Mouse (Mus musculus): ENCODE data around the gene 2610528J11Rik. TPM values are rescaled to one million over a fixed set of nuclear protein-coding genes. Genes with fewer than 3 reads are reported as not detected.

2610528J11Rik gene
- total RNA-seq, 2 experiments from 2014 or later = not detected

GRCm38 (mm10) chr4:118542510-118543157 lies 15.8 kb downstream of the 2610528J11Rik start:
- peak in 1 of 2 experiments; percentile 10 for DNase-seq

GRCm38 (mm10) chr4:118543158-118543530 lies 16.3 kb downstream of the 2610528J11Rik start:
- DNase-seq = peak; percentile 25 to 31

GRCm38 (mm10) chr4:118543592-118544260 lies 16.9 kb downstream of the 2610528J11Rik start, which contains the start of gene Tmem125:
Gene Tmem125 (minus strand): TSS chr4:118544044.
- DNase-seq = peak; percentile 45 to 54

GRCm38 (mm10) chr4:118544441-118545127 lies 17.8 kb downstream of the 2610528J11Rik start:
- no peak for DNase-seq

- DNase-seq = peak; percentile 61 to 71
These were observed 20.8 kb downstream of the 2610528J11Rik start for GRCm38 (mm10) chr4:118547424-118548129.

- peak; percentile 18 to 27 for DNase-seq
These were observed 21.3 kb downstream of the 2610528J11Rik start for GRCm38 (mm10) chr4:118548130-118548480.

GRCm38 (mm10) chr4:118553039-118553649 lies 26.3 kb downstream of the 2610528J11Rik start:
- no peak for DNase-seq

- DNase-seq = no peak
These were observed 37.5 kb downstream of the 2610528J11Rik start for GRCm38 (mm10) chr4:118564062-118564925.

GRCm38 (mm10) chr4:118564926-118565279 lies 38.1 kb downstream of the 2610528J11Rik start:
- DNase-seq = no peak

GRCm38 (mm10) chr4:118566161-118566676 lies 39.4 kb downstream of the 2610528J11Rik start:
- DNase-seq = peak; percentile 53 to 68

GRCm38 (mm10) chr4:118568709-118569108 lies 41.9 kb downstream of the 2610528J11Rik start:
- DNase-seq = peak; percentile 30 to 50

- no peak for DNase-seq
These were observed 42.5 kb downstream of the 2610528J11Rik start for GRCm38 (mm10) chr4:118569320-118569719.

- DNase-seq = no peak
These were observed 44.6 kb downstream of the 2610528J11Rik start for GRCm38 (mm10) chr4:118571441-118571840.

- peak; percentile 61 to 86 for DNase-seq
These were observed 49.3 kb downstream of the 2610528J11Rik start for GRCm38 (mm10) chr4:118576097-118576496.

- DNase-seq = peak in 1 of 2 experiments; percentile 20
These were observed 52.5 kb downstream of the 2610528J11Rik start for GRCm38 (mm10) chr4:118579313-118579712.

Other genes with a start within 250 kb of the 2610528J11Rik start
- gene Ptprf, start 235.6 kb upstream of the 2610528J11Rik start, total RNA-seq (2021) = 1 to 10 TPM; 3.5 to 7.0 TPM
- gene Szt2, start 117.7 kb upstream of the 2610528J11Rik start, total RNA-seq (2021) = 10 to 100 TPM in 1 of 2 experiments, 1 to 10 TPM in 1; 7.8 to 10.5 TPM
- gene Med8, start 117.7 kb upstream of the 2610528J11Rik start, total RNA-seq (2021) = 10 to 100 TPM; 32.8 to 37.2 TPM
- 10 to 100 TPM; 15.7 to 17.2 TPM for gene Elovl1, start 98.9 kb upstream of the 2610528J11Rik start, total RNA-seq (2021)
- gene Cdc20, start 89.6 kb upstream of the 2610528J11Rik start, total RNA-seq (2021) = 1 to 10 TPM in 1 of 2 experiments, under 1 TPM in 1; 0.57 to 1.2 TPM
- under 1 TPM; 0.15 to 0.22 TPM for gene Mpl, start 69.5 kb upstream of the 2610528J11Rik start, total RNA-seq (2021)
- 10 to 100 TPM; 47.5 to 56.8 TPM for gene Tie1, start 36.9 kb upstream of the 2610528J11Rik start, total RNA-seq (2021)
- not detected for gene Tmem125, start 17.0 kb downstream of the 2610528J11Rik start, total RNA-seq (2021)
- under 1 TPM in 1 of 2 experiments, not detected in 1; 0.15 TPM for gene Cfap57, start 93.8 kb downstream of the 2610528J11Rik start, total RNA-seq (2021)
- 10 to 100 TPM; 37.0 to 39.2 TPM for gene Ebna1bp2, start 93.8 kb downstream of the 2610528J11Rik start, total RNA-seq (2021)
- gene Olfr62, start 132.0 kb downstream of the 2610528J11Rik start, total RNA-seq (2021) = not detected
- gene Olfr1342, start 165.8 kb downstream of the 2610528J11Rik start, total RNA-seq (2021) = not detected
- gene Olfr1341, start 176.5 kb downstream of the 2610528J11Rik start, total RNA-seq (2021) = not detected
- gene Olfr1340, start 193.1 kb downstream of the 2610528J11Rik start, total RNA-seq (2021) = not detected
- gene Olfr1339, start 205.2 kb downstream of the 2610528J11Rik start, total RNA-seq (2021) = not detected
- not detected for gene Olfr1338, start 231.7 kb downstream of the 2610528J11Rik start, total RNA-seq (2021)

Data from heart, adult 18-20 months (tissue).